Mouse (Mus musculus): ENCODE measurements around the gene Lcn2. TPM values are rescaled to one million over a fixed set of nuclear protein-coding genes. Genes with fewer than 3 reads are reported as not detected.
A peak's percentile ranks its signal among the peaks of the same experiment; 100 is the strongest.

Gene Lcn2
- polyA plus RNA-seq, 1 experiment from 2014 or later: 1.2 TPM

GRCm38 (mm10) chr2:32353007-32353542, 35.0 kb downstream of the Lcn2 start, which contains the start of gene Dnm1:
TSS of gene Dnm1 (minus strand) at chr2:32353338.
- H3K4me1 ChIP-seq (ENCODE audit: control insufficient read depth, insufficient read depth, low read length): peaks cover 24% of the 10 kb centered on the region
- ATAC-seq: peak; percentile 70
- H3K9me3 ChIP-seq (replicated peaks; ENCODE audit: control insufficient read depth, low read length, poor library complexity, severe bottlenecking): no peaks in the 10 kb centered on the region

GRCm38 (mm10) chr2:32352151-32353006, 35.7 kb downstream of the Lcn2 start, which contains the start of gene Ciz1:
TSS of gene Ciz1 (plus strand) at chr2:32352327.
- Histone ChIP-seq H3K9ac (ENCODE audit: low read depth, low read length) (peak within 1 kb of the TSS; percentile 92), H3K4me1 (ENCODE audit: control insufficient read depth, insufficient read depth, low read length) (peaks cover 24% of the 10 kb centered on the region)
- ATAC-seq: peak; percentile 73

More at GRCm38 (mm10) chr2:32353007-32353542, 35.0 kb downstream of the Lcn2 start, which contains the start of gene Dnm1:
- Histone ChIP-seq H3K36me3 (ENCODE audit: control insufficient read depth, insufficient read depth, low read length) (no peaks in the 10 kb centered on the region), H3K27me3 (ENCODE audit: control insufficient read depth, insufficient read depth, low read depth, low read length) (no peaks in the 10 kb centered on the region), H3K4me3 (ENCODE audit: low read depth, low read length) (peak within 1 kb of the TSS; percentile 78), H3K9ac (ENCODE audit: low read depth, low read length) (peak within 1 kb of the TSS; percentile 92), H3K27ac (ENCODE audit: low read length) (peak within 1 kb of the TSS; percentile 98), H3K4me2 (ENCODE audit: low read length) (peak within 1 kb of the TSS; percentile 69)
- WGBS: under 1% methylated on average over 57 of the region's 63 CpGs

GRCm38 (mm10) chr2:32351471-32351961, 36.5 kb downstream of the Lcn2 start:
- no peak; the same call in 1 of the 2 replicates for ATAC-seq
- Histone ChIP-seq H3K27me3 (ENCODE audit: control insufficient read depth, insufficient read depth, low read depth, low read length) (no peaks in the 10 kb centered on the region), H3K9ac (ENCODE audit: low read depth, low read length) (peak overlapping the region; percentile 92), H3K27ac (ENCODE audit: low read length) (peak overlapping the region; percentile 98), H3K9me3 (replicated peaks; ENCODE audit: control insufficient read depth, low read length, poor library complexity, severe bottlenecking) (no peaks in the 10 kb centered on the region), H3K4me1 (ENCODE audit: control insufficient read depth, insufficient read depth, low read length) (peaks cover 24% of the 10 kb centered on the region), H3K4me2 (ENCODE audit: low read length) (peak overlapping the region; percentile 69), H3K4me3 (ENCODE audit: low read depth, low read length) (peak overlapping the region; percentile 78), H3K36me3 (ENCODE audit: control insufficient read depth, insufficient read depth, low read length) (no peaks in the 10 kb centered on the region)
- WGBS: 44% methylated on average over 9 of the region's 9 CpGs

More at GRCm38 (mm10) chr2:32352151-32353006, 35.7 kb downstream of the Lcn2 start, which contains the start of gene Ciz1:
- H3K4me3 ChIP-seq (ENCODE audit: low read depth, low read length): peak within 1 kb of the TSS; percentile 78
- H3K36me3 ChIP-seq (ENCODE audit: control insufficient read depth, insufficient read depth, low read length): no peaks in the 10 kb centered on the region
- under 1% methylated on average over 42 of the region's 52 CpGs for WGBS
- peak within 1 kb of the TSS; percentile 69 for H3K4me2 ChIP-seq (ENCODE audit: low read length)
- peak within 1 kb of the TSS; percentile 98 for H3K27ac ChIP-seq (ENCODE audit: low read length)
- no peaks in the 10 kb centered on the region for H3K9me3 ChIP-seq (replicated peaks; ENCODE audit: control insufficient read depth, low read length, poor library complexity, severe bottlenecking)
- H3K27me3 ChIP-seq (ENCODE audit: control insufficient read depth, insufficient read depth, low read depth, low read length): no peaks in the 10 kb centered on the region

GRCm38 (mm10) chr2:32350471-32351051, 37.5 kb downstream of the Lcn2 start:
- no peaks in the 10 kb centered on the region for H3K36me3 ChIP-seq (ENCODE audit: control insufficient read depth, insufficient read depth, low read length)
- peaks cover 24% of the 10 kb centered on the region for H3K4me1 ChIP-seq (ENCODE audit: control insufficient read depth, insufficient read depth, low read length)
- H3K9me3 ChIP-seq (replicated peaks; ENCODE audit: control insufficient read depth, low read length, poor library complexity, severe bottlenecking): no peaks in the 10 kb centered on the region
- WGBS: 58% methylated on average over 13 of the region's 13 CpGs
- no peak overlapping the region for H3K27ac ChIP-seq (ENCODE audit: low read length)
- peak overlapping the region; percentile 92; the same call in 1 of the 2 replicates for H3K9ac ChIP-seq (ENCODE audit: low read depth, low read length)
- no peak for ATAC-seq
- H3K4me2 ChIP-seq (ENCODE audit: low read length): peak overlapping the region; percentile 69
- H3K27me3 ChIP-seq (ENCODE audit: control insufficient read depth, insufficient read depth, low read depth, low read length): no peaks in the 10 kb centered on the region
- peak overlapping the region; percentile 78; the same call in 1 of the 2 replicates for H3K4me3 ChIP-seq (ENCODE audit: low read depth, low read length)

- Histone ChIP-seq H3K9ac (ENCODE audit: low read depth, low read length) (no peak overlapping the region), H3K27ac (ENCODE audit: low read length) (no peak overlapping the region), H3K27me3 (ENCODE audit: control insufficient read depth, insufficient read depth, low read depth, low read length) (no peaks in the 10 kb centered on the region), H3K4me3 (ENCODE audit: low read depth, low read length) (no peak overlapping the region), H3K4me2 (ENCODE audit: low read length) (no peak overlapping the region), H3K4me1 (ENCODE audit: control insufficient read depth, insufficient read depth, low read length) (peaks cover 24% of the 10 kb centered on the region), H3K9me3 (replicated peaks; ENCODE audit: control insufficient read depth, low read length, poor library complexity, severe bottlenecking) (no peaks in the 10 kb centered on the region), H3K36me3 (ENCODE audit: control insufficient read depth, insufficient read depth, low read length) (no peaks in the 10 kb centered on the region)
- WGBS: 74% methylated on average over 8 of the region's 8 CpGs
- ATAC-seq: no peak
Measured at GRCm38 (mm10) chr2:32349625-32350255, 38.3 kb downstream of the Lcn2 start.

- no peak overlapping the region for H3K4me2 ChIP-seq (ENCODE audit: low read length)
- H3K9ac ChIP-seq (ENCODE audit: low read depth, low read length): no peak overlapping the region
- peaks cover 20% of the 10 kb centered on the region for H3K4me1 ChIP-seq (ENCODE audit: control insufficient read depth, insufficient read depth, low read length)
- H3K36me3 ChIP-seq (ENCODE audit: control insufficient read depth, insufficient read depth, low read length): no peaks in the 10 kb centered on the region
- 87% methylated on average over 11 of the region's 11 CpGs for WGBS
- no peaks in the 10 kb centered on the region for H3K27me3 ChIP-seq (ENCODE audit: control insufficient read depth, insufficient read depth, low read depth, low read length)
- H3K9me3 ChIP-seq (replicated peaks; ENCODE audit: control insufficient read depth, low read length, poor library complexity, severe bottlenecking): no peaks in the 10 kb centered on the region
- no peak overlapping the region for H3K4me3 ChIP-seq (ENCODE audit: low read depth, low read length)
- ATAC-seq: no peak
- no peak overlapping the region for H3K27ac ChIP-seq (ENCODE audit: low read length)
Measured at GRCm38 (mm10) chr2:32348311-32348710, 39.7 kb downstream of the Lcn2 start.

- Histone ChIP-seq H3K27ac (ENCODE audit: low read length) (no peak overlapping the region), H3K4me2 (ENCODE audit: low read length) (no peak overlapping the region), H3K4me3 (ENCODE audit: low read depth, low read length) (no peak overlapping the region), H3K9me3 (replicated peaks; ENCODE audit: control insufficient read depth, low read length, poor library complexity, severe bottlenecking) (no peaks in the 10 kb centered on the region), H3K36me3 (ENCODE audit: control insufficient read depth, insufficient read depth, low read length) (no peaks in the 10 kb centered on the region), H3K27me3 (ENCODE audit: control insufficient read depth, insufficient read depth, low read depth, low read length) (no peaks in the 10 kb centered on the region), H3K4me1 (ENCODE audit: control insufficient read depth, insufficient read depth, low read length) (peaks cover 28% of the 10 kb centered on the region), H3K9ac (ENCODE audit: low read depth, low read length) (no peak overlapping the region)
- no peak for ATAC-seq
- whole genome bisulfite sequencing: 83% methylated on average over 6 of the region's 6 CpGs
Measured at GRCm38 (mm10) chr2:32347019-32347418, 41.0 kb downstream of the Lcn2 start.

GRCm38 (mm10) chr2:32344598-32345321, 43.3 kb downstream of the Lcn2 start:
- no peak overlapping the region for H3K4me3 ChIP-seq (ENCODE audit: low read depth, low read length)
- H3K4me2 ChIP-seq (ENCODE audit: low read length): no peak overlapping the region
- H3K4me1 ChIP-seq (ENCODE audit: control insufficient read depth, insufficient read depth, low read length): peaks cover 8% of the 10 kb centered on the region
- no peak overlapping the region for H3K9ac ChIP-seq (ENCODE audit: low read depth, low read length)
- H3K36me3 ChIP-seq (ENCODE audit: control insufficient read depth, insufficient read depth, low read length): peaks cover 6% of the 10 kb centered on the region; the same call in 1 of the 2 replicates
- H3K9me3 ChIP-seq (replicated peaks; ENCODE audit: control insufficient read depth, low read length, poor library complexity, severe bottlenecking): no peaks in the 10 kb centered on the region
- H3K27me3 ChIP-seq (ENCODE audit: control insufficient read depth, insufficient read depth, low read depth, low read length): no peaks in the 10 kb centered on the region
- 67% methylated on average over 14 of the region's 14 CpGs for WGBS
- H3K27ac ChIP-seq (ENCODE audit: low read length): no peak overlapping the region
- no peak for ATAC-seq
